Mouse (Mus musculus) liver, postnatal 0 days (tissue): ENCODE results near the gene Aldoc. TPM values are rescaled to one million over a fixed set of nuclear protein-coding genes. Genes with fewer than 3 reads are reported as not detected.
"Not testable (repeated sequence)": the region's sequence is repeated elsewhere in the genome, so short reads cannot be mapped to it uniquely, and the experiment has no call there.

Source experiments
- ATAC-seq: fragments of 200-750 bp; cut with Nextera tagmentation; 2 replicates; pipeline ENCODE4 v1.8.0; 2017; ENCODE audit warnings: mild to moderate bottlenecking, moderate library complexity
- DNase-seq: peaks from one replicate; pipeline ENCODE4 v3.0.0-alpha.2; 2016
- H3K27ac ChIP-seq: fragments of 300-500 bp; sonication (generic); 2 replicates; pipeline ENCODE4 v1.5.1; 2014; ENCODE audit warnings: antibody characterized with exemption, moderate library complexity, mild to moderate bottlenecking, low read depth
- H3K27me3 ChIP-seq: fragments of 300-500 bp; sonication (generic); 2 replicates; pipeline ENCODE4 v1.6.1; 2014; ENCODE audit warnings: low read length, control low read depth, mixed read lengths; ENCODE audit not compliant: insufficient read depth
- H3K36me3 ChIP-seq: fragments of 300-500 bp; sonication (generic); replicated peaks from 2 replicates; pipeline ENCODE4 v1.6.1; 2014; ENCODE audit warnings: mild to moderate bottlenecking, control low read depth, low read length, moderate library complexity, mixed read lengths; ENCODE audit not compliant: insufficient read depth
- H3K4me1 ChIP-seq: fragments of 300-500 bp; sonication (generic); 2 replicates; pipeline ENCODE4 v1.6.1; 2014; ENCODE audit warnings: antibody characterized with exemption, mild to moderate bottlenecking, control low read depth; ENCODE audit not compliant: insufficient read depth
- H3K4me2 ChIP-seq: fragments of 300-500 bp; sonication (generic); 2 replicates; pipeline ENCODE4 v1.6.1; 2014; ENCODE audit warnings: low read depth, mild to moderate bottlenecking, low read length, moderate library complexity, mixed read lengths
- H3K4me3 ChIP-seq: fragments of 300-500 bp; sonication (generic); 2 replicates; pipeline ENCODE4 v1.5.1; 2014; ENCODE audit warnings: low read depth, low read length
- H3K9ac ChIP-seq: fragments of 300-500 bp; sonication (generic); replicated peaks from 2 replicates; pipeline ENCODE4 v1.6.1; 2014; ENCODE audit warnings: mild to moderate bottlenecking, moderate library complexity
- H3K9me3 ChIP-seq: fragments of 300-500 bp; sonication (generic); 2 replicates; pipeline ENCODE4 v1.6.1; 2016; ENCODE audit warnings: mild to moderate bottlenecking, control low read depth, low read length, mixed read lengths
- CTCF ChIP-seq: sonication (generic); IDR thresholded peaks from 2 replicates; pipeline ENCODE4 v1.5.1; 2016; ENCODE audit warnings: antibody characterized with exemption, low read depth
- EP300 ChIP-seq: IDR thresholded peaks from 2 replicates; pipeline ENCODE4 v1.6.1; 2016; ENCODE audit warnings: antibody characterized with exemption, low read depth, mild to moderate bottlenecking
- WGBS: fragments of 180-500 bp; shearing (Covaris S2); extraction: QIAGEN DNeasy Blood & Tissue Kit; methylation state at CpG from one replicate; pipeline ENCODE4 v1.1.7; 2014; ENCODE audit not compliant: insufficient replicate concordance; 5-methylcytosine and 5-hydroxymethylcytosine counted together
- polyA plus RNA-seq: library from polyadenylated mRNA; unstranded; fragments of >200 nt; fragmentation: Nextera tagmentation; extraction: Ambion mirVana; gene quantifications from 2 replicates; pipeline ENCODE4 v1.2.1, GENCODE M21; 2015

The Aldoc gene
- polyA plus RNA-seq = 12.1 and 15.4 TPM in 2 replicates

GRCm38 (mm10) chr11:78322860-78323259 lies at the start of gene Aldoc:
Gene Aldoc, plus strand, starts transcription at chr11:78322968.
- H3K36me3 ChIP-seq = peaks cover 45% of the 10 kb centered on the region
- ATAC-seq (peak; percentile 99), DNase-seq (peak; percentile 90)
- 3% methylated on average over 15 of the region's 15 CpGs for WGBS
- no peaks in the 10 kb centered on the region for H3K27me3 ChIP-seq
- peak within 1 kb of the TSS; percentile 45 for H3K9ac ChIP-seq
- H3K4me2 ChIP-seq = peak within 1 kb of the TSS; percentile 55
- no peaks in the 10 kb centered on the region for H3K9me3 ChIP-seq
- H3K27ac ChIP-seq = peak within 1 kb of the TSS; percentile 73
- no peaks in the 10 kb centered on the region for H3K4me1 ChIP-seq
- TF ChIP-seq CTCF (0 out of 2 replicates have a peak, but pooled peaks have one; percentile 8), EP300 (no peak)
- H3K4me3 ChIP-seq = peak within 1 kb of the TSS; percentile 23

GRCm38 (mm10) chr11:78275596-78275995 lies 47.2 kb upstream of the Aldoc start:
- Histone ChIP-seq H3K27ac (no peak overlapping the region), H3K27me3 (no peaks in the 10 kb centered on the region), H3K4me3 (no peak overlapping the region), H3K4me2 (no peak overlapping the region), H3K9ac (no peak overlapping the region), H3K36me3 (peaks cover 90% of the 10 kb centered on the region), H3K9me3 (no peaks in the 10 kb centered on the region), H3K4me1 (no peaks in the 10 kb centered on the region)
- TF ChIP-seq EP300 (no peak), CTCF (no peak)
- WGBS = 100% methylated on average over 1 of the region's 1 CpGs
- DNase-seq (no peak), ATAC-seq (no peak)

GRCm38 (mm10) chr11:78276169-78276568 lies 46.6 kb upstream of the Aldoc start:
- H3K4me2 ChIP-seq, H3K27me3 ChIP-seq, H3K4me1 ChIP-seq, H3K9ac ChIP-seq, H3K4me3 ChIP-seq, H3K9me3 ChIP-seq, ATAC-seq, DNase-seq, H3K27ac ChIP-seq: not testable (repeated sequence)
- peak; percentile 51 for TF ChIP-seq CTCF
- WGBS = 95% methylated on average over 4 of the region's 4 CpGs
- peaks cover 93% of the 10 kb centered on the region for H3K36me3 ChIP-seq

GRCm38 (mm10) chr11:78278853-78279252 lies 43.9 kb upstream of the Aldoc start:
- no peak overlapping the region for H3K4me3 ChIP-seq
- H3K27ac ChIP-seq = no peak overlapping the region
- 77% methylated on average over 7 of the region's 7 CpGs for WGBS
- no peaks in the 10 kb centered on the region for H3K27me3 ChIP-seq
- peaks cover 88% of the 10 kb centered on the region for H3K36me3 ChIP-seq
- H3K9ac ChIP-seq = no peak overlapping the region
- H3K4me1 ChIP-seq = no peaks in the 10 kb centered on the region
- no peaks in the 10 kb centered on the region for H3K9me3 ChIP-seq
- TF ChIP-seq EP300 (no peak), CTCF (no peak)
- DNase-seq (no peak), ATAC-seq (no peak)
- no peak overlapping the region for H3K4me2 ChIP-seq

GRCm38 (mm10) chr11:78279586-78279985 lies 43.2 kb upstream of the Aldoc start:
- TF ChIP-seq CTCF (no peak), EP300 (no peak)

GRCm38 (mm10) chr11:78289146-78289763 lies 33.5 kb upstream of the Aldoc start:
- Histone ChIP-seq H3K27me3 (no peaks in the 10 kb centered on the region), H3K4me2 (no peak overlapping the region), H3K9ac (no peak overlapping the region), H3K9me3 (no peaks in the 10 kb centered on the region), H3K36me3 (peaks cover 68% of the 10 kb centered on the region), H3K27ac (no peak overlapping the region), H3K4me3 (no peak overlapping the region), H3K4me1 (no peaks in the 10 kb centered on the region)
- DNase-seq (no peak), ATAC-seq (no peak)
- TF ChIP-seq CTCF (no peak), EP300 (no peak)
- 83% methylated on average over 7 of the region's 7 CpGs for WGBS

More at GRCm38 (mm10) chr11:78279586-78279985, 43.2 kb upstream of the Aldoc start:
- DNase-seq = no peak
- Histone ChIP-seq H3K9me3 (no peaks in the 10 kb centered on the region), H3K27ac (no peak overlapping the region), H3K4me3 (no peak overlapping the region), H3K27me3 (no peaks in the 10 kb centered on the region), H3K4me1 (no peaks in the 10 kb centered on the region), H3K9ac (no peak overlapping the region), H3K4me2 (no peak overlapping the region), H3K36me3 (peaks cover 88% of the 10 kb centered on the region)
- WGBS = 85% methylated on average over 4 of the region's 4 CpGs
- ATAC-seq = no peak

- ATAC-seq = no peak
- Histone ChIP-seq H3K9me3 (no peaks in the 10 kb centered on the region), H3K4me3 (no peak within 1 kb of the TSS), H3K27me3 (no peaks in the 10 kb centered on the region), H3K27ac (no peak within 1 kb of the TSS), H3K4me1 (no peaks in the 10 kb centered on the region), H3K36me3 (peaks cover 54% of the 10 kb centered on the region), H3K4me2 (no peak within 1 kb of the TSS), H3K9ac (no peak within 1 kb of the TSS)
- no peak for DNase-seq
- 92% methylated on average over 4 of the region's 4 CpGs for WGBS
- TF ChIP-seq EP300 = no peak
- TF ChIP-seq CTCF = no peak
Measured at GRCm38 (mm10) chr11:78290654-78291053, 32.1 kb upstream of the Aldoc start, which contains the start of gene BC030499. Gene BC030499, plus strand, starts transcription at chr11:78290841.
